Mouse (Mus musculus) ovary, postnatal 10 days (tissue): ENCODE results near the gene Wwox.

Experiments
- DNase-seq: peaks from one replicate; pipeline ENCODE4 v3.0.0; 2022; ENCODE audit warnings: low spot score

Wwox gene

DNA sequence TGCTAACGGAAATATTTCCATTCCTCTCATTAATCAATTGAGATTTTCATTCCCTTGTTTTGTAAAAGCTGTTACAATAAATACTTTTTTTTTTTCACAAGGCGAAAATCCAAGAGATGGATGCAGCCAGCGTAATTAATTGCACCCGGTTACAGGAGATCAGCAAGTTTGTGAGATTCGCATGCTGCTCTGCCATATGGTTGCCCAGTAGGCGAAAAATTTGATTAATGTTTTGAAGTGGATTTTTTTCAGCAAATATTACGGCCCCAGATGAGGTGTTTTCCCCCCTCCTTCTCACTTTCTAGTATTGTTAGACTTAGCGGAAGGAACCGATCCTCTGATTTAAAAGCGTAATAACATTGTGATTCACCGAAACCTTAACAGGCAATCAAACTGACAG lies 160.7 kb downstream of the Wwox start:
- DNase-seq, result no peak

DNA sequence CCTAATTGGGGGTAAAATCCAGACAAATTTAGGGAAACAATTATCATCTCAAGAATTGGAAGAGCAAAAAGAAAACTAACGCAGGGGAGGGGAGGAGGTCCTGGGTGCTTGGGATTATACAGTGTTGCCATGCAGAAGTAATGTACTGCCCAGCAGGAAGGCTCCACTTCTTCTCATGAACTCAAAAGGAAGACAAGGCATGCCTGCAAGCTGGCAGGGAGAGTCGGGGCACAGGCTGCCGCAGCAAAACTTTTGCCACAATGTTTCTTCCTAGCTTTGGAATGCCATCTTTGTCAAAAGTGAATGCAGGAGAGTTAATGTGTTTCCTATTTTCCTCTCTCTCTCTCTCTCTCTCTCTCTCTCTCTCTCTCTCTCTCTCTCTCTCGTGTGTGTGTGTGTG lies 163.6 kb downstream of the Wwox start:
- no peak for DNase-seq

DNA sequence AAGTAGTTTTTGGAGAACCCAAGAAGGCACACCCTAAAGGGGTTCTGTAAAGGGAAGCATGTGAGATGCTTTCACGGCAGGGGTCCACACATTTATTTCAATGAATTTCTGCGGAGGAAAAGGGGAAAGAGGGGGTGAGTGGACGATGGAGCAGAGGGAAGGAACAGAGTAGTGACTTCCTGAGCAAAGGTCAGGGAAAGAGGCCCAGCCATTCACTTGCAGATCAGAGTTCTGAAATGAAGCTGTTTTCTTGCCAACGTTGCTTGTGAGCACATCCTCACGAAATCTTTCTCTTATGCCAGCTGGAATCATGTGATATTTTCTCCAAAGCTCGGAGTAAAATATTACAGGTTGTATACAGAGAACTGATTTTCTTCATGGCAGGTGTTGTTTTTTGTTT lies 164.1 kb downstream of the Wwox start:
- no peak for DNase-seq

- no peak for DNase-seq
These were observed 164.9 kb downstream of the Wwox start for GRCm38 (mm10) chr8:114604315-114604714.

- DNase-seq, result no peak
These were observed 166.2 kb downstream of the Wwox start for GRCm38 (mm10) chr8:114605651-114606050.

GRCm38 (mm10) chr8:114609330-114609729 lies 169.9 kb downstream of the Wwox start:
- no peak for DNase-seq

DNA sequence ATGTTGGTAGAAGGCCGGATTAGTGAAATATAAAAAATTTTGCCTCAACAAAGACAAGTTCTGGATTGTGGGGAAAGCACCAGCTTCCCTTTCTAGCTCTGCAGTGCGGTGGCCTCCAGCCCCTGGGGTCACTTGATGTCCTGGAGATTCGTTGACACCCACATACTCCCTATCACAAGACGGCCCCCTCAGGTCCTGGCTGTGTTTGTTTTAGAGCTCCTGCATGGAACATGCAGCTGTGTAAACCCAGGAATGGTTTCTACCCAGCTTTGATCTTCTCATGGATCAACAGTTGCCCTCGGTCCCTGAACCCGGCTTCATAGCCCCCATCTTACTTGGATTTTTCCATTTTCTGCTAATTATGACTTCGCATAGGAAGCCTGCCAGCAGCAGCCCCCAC lies 171.6 kb downstream of the Wwox start:
- no peak for DNase-seq

DNA sequence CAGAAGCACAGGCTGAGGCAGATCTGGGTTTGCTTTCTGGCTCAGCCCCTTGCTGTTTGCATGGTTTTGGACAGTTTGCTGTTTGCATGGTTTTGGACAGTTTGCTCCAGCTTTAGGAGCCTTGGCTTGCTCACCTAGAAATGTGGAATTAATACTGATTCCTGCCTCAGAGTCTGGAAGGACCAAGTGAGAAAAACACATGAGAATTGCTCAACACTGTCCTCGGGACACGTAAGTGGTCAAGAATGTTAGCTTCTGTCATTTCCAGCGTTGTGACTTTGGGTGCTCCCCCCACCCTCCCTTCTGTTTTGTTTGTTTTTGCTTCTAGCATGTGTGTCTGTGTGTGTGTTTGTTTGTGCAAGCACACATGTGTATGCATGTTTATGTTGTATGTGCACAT lies 172.6 kb downstream of the Wwox start:
- DNase-seq, result no peak

DNA sequence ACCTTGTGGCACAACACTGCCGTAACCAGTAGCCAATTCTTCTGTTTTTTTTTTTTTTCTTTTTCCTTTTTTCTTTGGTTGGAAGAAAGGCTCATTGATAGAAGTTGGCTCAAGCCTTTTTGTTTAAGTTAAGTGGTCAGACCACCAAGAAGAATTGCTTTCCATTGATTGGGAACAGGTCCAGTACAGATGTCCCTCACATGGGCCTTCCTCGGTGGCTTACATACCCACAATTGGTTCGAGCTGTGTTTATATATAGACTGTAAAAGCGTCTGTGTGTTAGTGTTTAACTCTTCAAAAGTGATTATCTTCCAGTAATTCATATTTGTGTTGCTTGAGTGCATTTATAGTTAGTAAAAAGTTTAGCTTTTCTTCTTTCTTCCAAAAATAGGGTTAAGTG lies 176.0 kb downstream of the Wwox start:
- DNase-seq, result no peak

DNA sequence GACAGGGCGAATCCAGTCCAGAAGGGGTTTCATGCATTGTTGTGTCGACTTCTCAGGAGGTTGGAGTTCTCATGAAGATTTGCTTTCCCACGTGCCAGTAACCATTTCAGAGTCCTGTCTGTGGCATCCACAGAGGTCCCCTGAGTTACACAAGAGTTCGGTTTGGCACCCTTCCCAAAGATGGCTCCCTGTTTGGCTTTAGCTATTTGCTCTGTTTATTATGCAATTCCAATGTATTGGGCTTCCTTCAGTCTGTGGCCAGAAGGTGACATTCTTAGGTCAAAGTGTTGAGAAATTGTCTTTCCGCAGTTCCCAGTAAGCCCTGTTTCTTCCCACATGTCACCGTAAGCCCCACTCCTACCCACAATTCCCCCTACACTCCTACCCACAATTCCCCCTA lies 176.5 kb downstream of the Wwox start:
- DNase-seq, result no peak

DNA sequence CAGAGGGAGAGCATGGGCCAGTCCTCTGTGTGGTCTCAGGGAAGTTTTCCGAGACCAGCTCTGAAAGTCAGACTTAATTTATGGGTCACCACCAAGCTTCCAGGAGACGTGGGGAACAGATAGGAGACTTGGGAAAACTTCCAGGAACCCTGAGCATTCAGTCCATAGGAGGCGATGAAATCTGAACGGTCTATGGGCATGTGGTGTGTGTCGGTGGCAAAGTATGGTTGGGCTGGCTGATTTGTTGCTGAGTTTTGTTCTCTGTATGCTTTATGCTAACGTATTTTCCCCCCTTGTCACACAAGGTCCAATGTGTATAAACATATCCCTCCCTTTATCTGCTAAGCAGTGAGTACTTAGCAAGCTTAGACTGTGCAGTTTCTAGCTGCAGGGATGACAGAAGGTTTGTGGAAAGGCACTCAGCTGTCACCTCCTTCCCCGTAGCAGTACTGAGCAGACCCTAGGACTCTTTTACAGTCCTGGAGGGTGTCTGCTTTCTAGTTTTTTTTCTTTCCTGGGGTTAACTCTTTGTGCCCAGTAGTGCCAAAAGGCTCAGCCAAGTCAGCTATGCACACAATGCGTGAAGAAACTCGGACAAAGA lies 179.6 kb downstream of the Wwox start:
- DNase-seq, result no peak

GRCm38 (mm10) chr8:114625402-114625801 lies 185.9 kb downstream of the Wwox start:
- DNase-seq, result no peak

DNA sequence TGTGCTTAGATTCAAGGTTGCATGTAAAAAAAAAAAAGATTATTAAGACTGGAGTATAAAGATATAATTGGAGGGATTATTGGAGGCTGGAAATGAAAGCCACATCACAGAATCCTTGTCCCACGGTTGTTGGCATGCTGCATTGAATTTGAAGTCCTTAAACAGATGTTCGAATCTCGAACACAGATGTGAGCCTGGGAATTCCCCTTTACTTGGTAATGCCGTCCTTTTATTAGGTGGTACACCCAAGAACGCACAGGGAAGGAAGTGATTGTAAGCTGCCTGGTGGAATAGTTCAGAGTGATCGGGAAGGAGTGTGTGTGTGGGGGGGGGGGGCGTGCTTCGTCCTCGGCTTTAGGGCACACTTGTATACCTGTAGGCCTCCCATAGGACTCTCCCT lies 187.4 kb downstream of the Wwox start:
- DNase-seq, result no peak

DNA sequence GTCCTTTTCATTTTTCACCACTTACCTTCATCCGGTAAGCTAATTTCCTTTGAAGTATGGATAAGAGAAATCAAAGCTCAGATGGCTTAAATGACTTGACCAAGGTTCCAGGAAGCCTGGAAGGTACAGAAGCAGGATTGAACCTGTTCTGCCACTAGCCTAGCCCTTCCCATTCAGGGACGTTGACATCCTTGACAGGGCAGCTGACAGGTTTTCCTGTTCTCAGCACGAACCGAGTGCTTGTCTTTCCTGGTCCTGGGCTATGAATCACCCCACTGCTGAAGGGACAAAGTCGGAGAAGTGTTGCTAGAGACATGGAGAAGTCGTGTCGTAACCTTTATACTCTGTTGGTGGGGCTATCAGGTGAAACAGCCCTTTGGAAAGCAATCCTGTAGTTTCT lies 190.3 kb downstream of the Wwox start:
- no peak for DNase-seq

GRCm38 (mm10) chr8:114631087-114631486 lies 191.6 kb downstream of the Wwox start:
- DNase-seq, result no peak

GRCm38 (mm10) chr8:114634151-114634550 lies 194.7 kb downstream of the Wwox start:
- DNase-seq, result no peak

- no peak for DNase-seq
These were observed 195.4 kb downstream of the Wwox start for GRCm38 (mm10) chr8:114634669-114635410.

GRCm38 (mm10) chr8:114636376-114636775 lies 196.9 kb downstream of the Wwox start:
- DNase-seq, result no peak

- no peak for DNase-seq
These were observed 202.4 kb downstream of the Wwox start for GRCm38 (mm10) chr8:114641809-114642208.

DNA sequence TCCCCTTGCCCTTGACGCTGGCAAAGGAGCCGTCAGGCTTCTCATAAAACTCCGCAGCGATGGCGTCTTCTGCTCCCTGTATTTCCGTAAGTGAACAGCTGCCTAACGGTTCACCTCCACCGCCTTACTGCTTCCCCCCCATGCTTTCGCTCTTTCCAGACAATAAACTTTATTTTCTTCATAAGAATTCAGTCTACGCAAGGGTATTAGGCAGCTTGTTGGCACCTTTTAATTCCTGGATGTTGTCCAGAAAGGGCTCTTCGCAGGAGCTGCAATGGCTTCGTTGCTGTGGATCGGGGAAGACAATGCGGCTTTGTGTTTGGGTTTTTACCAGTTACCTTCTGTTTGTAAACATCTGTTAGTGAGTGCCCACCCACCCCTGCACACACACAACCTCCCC lies 211.3 kb downstream of the Wwox start:
- DNase-seq, result no peak

- no peak for DNase-seq
These were observed 218.3 kb downstream of the Wwox start for GRCm38 (mm10) chr8:114657789-114658188.

- no peak for DNase-seq
These were observed 219.0 kb downstream of the Wwox start for GRCm38 (mm10) chr8:114658475-114658874.

- DNase-seq, result no peak
These were observed 223.6 kb downstream of the Wwox start for GRCm38 (mm10) chr8:114663053-114663452.

DNA sequence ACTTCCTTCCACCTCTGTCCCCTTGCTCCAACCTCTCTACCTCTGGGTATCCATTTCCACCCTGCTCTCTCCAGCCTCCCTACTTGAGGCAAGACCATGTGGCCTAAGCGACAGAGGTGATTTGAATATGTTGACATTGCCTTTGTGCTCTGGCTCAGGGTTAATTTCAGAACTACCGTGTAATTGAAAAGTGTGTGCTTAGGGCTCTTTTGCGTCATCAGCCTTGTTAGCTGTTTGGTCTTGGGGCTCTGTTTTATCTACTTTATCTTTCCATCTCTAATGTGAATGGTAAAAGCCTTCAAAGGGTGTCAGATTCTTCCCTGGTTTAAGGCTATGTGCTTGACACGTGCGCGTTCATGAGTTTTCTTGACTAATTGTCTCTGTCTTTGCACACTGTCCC lies 226.1 kb downstream of the Wwox start:
- DNase-seq, result no peak
